In the genomic region with DNA sequence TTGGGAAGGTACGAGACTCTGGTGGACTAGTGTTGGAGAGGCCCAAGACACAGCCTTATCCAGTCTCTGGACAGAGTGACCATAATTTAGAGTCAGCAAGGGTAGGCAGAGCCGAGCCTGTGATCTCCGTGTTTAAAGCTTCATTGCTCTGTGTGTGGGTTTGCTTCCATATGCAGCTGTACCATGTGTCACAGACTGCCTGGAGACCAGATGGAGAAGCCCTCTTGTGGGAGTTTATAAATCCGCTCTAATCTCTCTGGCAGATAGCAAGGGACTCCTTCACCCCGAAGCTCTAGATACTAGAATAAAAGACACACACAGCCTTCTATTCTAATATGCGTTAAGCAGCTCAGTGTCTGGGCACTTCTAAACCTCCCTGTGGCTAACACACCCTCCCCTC, we compare ENCODE assay signal across 15 mouse cellular contexts. TPM values are rescaled to one million over a fixed set of nuclear protein-coding genes. Genes with fewer than 3 reads are reported as not detected.
DNase-seq lines count a peak whose midpoint lies in the region; ATAC-seq and TF ChIP-seq lines count a peak whose summit lies in the region.
"Had no signal": no experiment of that assay in that cellular context is flagged by ENCODE, and none has a peak within 500 bp of the region (broad histone marks: within the 10 kb centered on the region; RNA-seq: fewer than 3 reads in every experiment).

No protein-coding gene starts in this region.

- no peak overlapping the region for H3K27ac ChIP-seq in cortical plate, adult 2 months (ENCODE audit: insufficient read depth, low read length)
- H3K27ac ChIP-seq in forebrain, postnatal 0 days (ENCODE audit: low read depth, low read length), result peak overlapping the region; percentile 48; the same call in 1 of the 2 replicates
- H3K27ac ChIP-seq in midbrain, embryonic 12.5 days (replicated peaks), result peak overlapping the region; percentile 63

- H3K4me3 ChIP-seq in cortical plate, adult 2 months (ENCODE audit: insufficient read depth, low read length), result no peak overlapping the region
- no peak overlapping the region for H3K4me3 ChIP-seq in forebrain, postnatal 0 days (ENCODE audit: low read depth, low read length)
- no peak overlapping the region for H3K4me3 ChIP-seq in midbrain, embryonic 12.5 days
- H3K4me3 ChIP-seq: erythroblast, embryonic 14.5 days had no signal

- H3K4me2 ChIP-seq in forebrain, postnatal 0 days (ENCODE audit: low read depth), result no peak overlapping the region
- H3K4me2 ChIP-seq in midbrain, embryonic 12.5 days (replicated peaks), result no peak overlapping the region
- H3K4me2 ChIP-seq: lung, embryonic 14.5 days had no signal

- WGBS in forebrain, postnatal 0 days, result 59% methylated on average over 6 of the region's 6 CpGs
- WGBS in midbrain, embryonic 12.5 days, result 46% methylated on average over 6 of the region's 6 CpGs

- ATAC-seq in forebrain, postnatal 0 days, result peak; percentile 69; the same call in 1 of the 2 replicates
- peak; percentile 11; the same call in 1 of the 2 replicates for ATAC-seq in midbrain, embryonic 12.5 days (ENCODE audit: low FRiP score, low read depth)
- no peak for ATAC-seq in activated CD4-positive, CD25-positive, alpha-beta regulatory T cell, adult 4 months

- TF ChIP-seq POLR2A in cortical plate, adult 2 months (IDR thresholded peaks at IDR 0.05; ENCODE audit: extremely low read depth, insufficient read depth, low read length), result no peak

- TF ChIP-seq CTCF in cortical plate, adult 2 months (IDR thresholded peaks at IDR 0.05; ENCODE audit: extremely low read depth, insufficient read depth, low read length), result 0 out of 2 replicates have a peak, but pooled peaks have one; percentile 6
- TF ChIP-seq CTCF in forebrain, postnatal 0 days (IDR thresholded peaks at IDR 0.05; ENCODE audit: low read depth), result peak; percentile 34; the same call in 1 of the 2 replicates

- H3K9ac ChIP-seq in forebrain, postnatal 0 days, result 0 out of 2 replicates have a peak overlapping the region, but pooled peaks have one; percentile 14
- no peak overlapping the region for H3K9ac ChIP-seq in midbrain, embryonic 12.5 days (replicated peaks)
- H3K9ac ChIP-seq: lung, embryonic 14.5 days had no signal

- no peaks in the 10 kb centered on the region for H3K9me3 ChIP-seq in forebrain, postnatal 0 days (ENCODE audit: low read length)
- no peaks in the 10 kb centered on the region for H3K9me3 ChIP-seq in midbrain, embryonic 12.5 days

- H3K27me3 ChIP-seq in forebrain, postnatal 0 days (ENCODE audit: insufficient read depth, low read length), result no peaks in the 10 kb centered on the region
- H3K27me3 ChIP-seq in midbrain, embryonic 12.5 days, result no peaks in the 10 kb centered on the region

- peak; percentile 46 for DNase-seq in layer of hippocampus, adult 11-12 months (ENCODE audit: low spot score)
- no peak for DNase-seq in layer of hippocampus, postnatal 25 days (ENCODE audit: extremely low spot score in 1 of 2, low spot score in 1 of 2)
- DNase-seq in forebrain, postnatal 0 days, result peak; percentile 49
- no peak for DNase-seq in ovary, adult 18-20 months (ENCODE audit: low spot score)
- no peak for DNase-seq in cerebellum, postnatal 10 days
- DNase-seq: cerebellum, postnatal 25 days; gastrocnemius, postnatal 25 days; kidney, adult 9 months; lung, embryonic 14.5 days had no signal

- peaks cover 34% of the 10 kb centered on the region for H3K36me3 ChIP-seq in forebrain, postnatal 0 days (ENCODE audit: insufficient read depth)
- peaks cover 38% of the 10 kb centered on the region for H3K36me3 ChIP-seq in midbrain, embryonic 12.5 days

- peaks cover 5% of the 10 kb centered on the region; the same call in 1 of the 2 replicates for H3K4me1 ChIP-seq in cortical plate, adult 2 months (ENCODE audit: control insufficient read depth, insufficient read depth, low read length)
- H3K4me1 ChIP-seq in forebrain, postnatal 0 days (ENCODE audit: insufficient read depth), result no peaks in the 10 kb centered on the region
- H3K4me1 ChIP-seq in midbrain, embryonic 12.5 days, result peaks cover 8% of the 10 kb centered on the region; the same call in 1 of the 2 replicates

RNA-seq across cellular contexts. Expression of gene Padi6, which starts 17.7 kb away (rescaled TPM):
- total RNA-seq in layer of hippocampus, postnatal 25 days (2021), result not detected
- polyA plus RNA-seq in cortical plate, adult 2 months (2012; rRNA removed), result 0.72 and 1.1 TPM in 2 replicates
- 0.08 TPM in 1 of 2 replicates, not detected in the other for total RNA-seq in forebrain, postnatal 0 days (2014; rRNA removed)
- 0.11 and 0.18 TPM in 2 replicates for polyA plus RNA-seq in forebrain, postnatal 0 days (2015; fragmentation: Nextera tagmentation; extraction: Ambion mirVana)
- not detected in 2 replicates for polyA plus RNA-seq in midbrain, embryonic 12.5 days (2016; fragmentation: Nextera tagmentation; extraction: Ambion mirVana)
- polyA plus RNA-seq in activated CD4-positive, CD25-positive, alpha-beta regulatory T cell, adult 4 months (2017; shearing (Covaris generic)), result not detected
- total RNA-seq: gastrocnemius, postnatal 25 days had no signal
- polyA plus RNA-seq: erythroblast, embryonic 14.5 days; heart, postnatal 0 days; lung, embryonic 14.5 days had no signal

RNA-seq across cellular contexts. Expression of gene Rcc2, which starts 24.4 kb away (rescaled TPM):
- 10 to 100 TPM; 87.9 to 88.8 TPM for total RNA-seq in layer of hippocampus, postnatal 25 days (2021)
- polyA plus RNA-seq in cortical plate, adult 2 months (2012; rRNA removed), result 44.1 and 45.9 TPM in 2 replicates
- 55.2 and 62.3 TPM in 2 replicates for total RNA-seq in forebrain, postnatal 0 days (2014; rRNA removed)
- polyA plus RNA-seq in forebrain, postnatal 0 days (2015; fragmentation: Nextera tagmentation; extraction: Ambion mirVana), result 20.3 and 20.8 TPM in 2 replicates
- 72.2 and 75.5 TPM in 2 replicates for polyA plus RNA-seq in midbrain, embryonic 12.5 days (2016; fragmentation: Nextera tagmentation; extraction: Ambion mirVana)
- polyA plus RNA-seq in activated CD4-positive, CD25-positive, alpha-beta regulatory T cell, adult 4 months (2017; shearing (Covaris generic)), result 10 to 100 TPM; 17.6 to 22.8 TPM

RNA-seq across cellular contexts. Expression of gene Padi4, which starts 49.3 kb away (rescaled TPM):
- not detected for total RNA-seq in layer of hippocampus, postnatal 25 days (2021)
- polyA plus RNA-seq in cortical plate, adult 2 months (2012; rRNA removed), result 0.11 and 0.31 TPM in 2 replicates
- not detected in 2 replicates for total RNA-seq in forebrain, postnatal 0 days (2014; rRNA removed)
- polyA plus RNA-seq in forebrain, postnatal 0 days (2015; fragmentation: Nextera tagmentation; extraction: Ambion mirVana), result 0.06 TPM in 2 replicates
- 0.10 and 0.47 TPM in 2 replicates for polyA plus RNA-seq in midbrain, embryonic 12.5 days (2016; fragmentation: Nextera tagmentation; extraction: Ambion mirVana)
- under 1 TPM in 1 of 2 experiments, not detected in 1; 0.56 TPM for polyA plus RNA-seq in activated CD4-positive, CD25-positive, alpha-beta regulatory T cell, adult 4 months (2017; shearing (Covaris generic))
- total RNA-seq: left cerebral cortex, postnatal 14 days had no signal
- polyA plus RNA-seq: erythroblast, embryonic 14.5 days had no signal

RNA-seq across cellular contexts. Expression of gene Arhgef10l, which starts 58.9 kb away (rescaled TPM):
- total RNA-seq in layer of hippocampus, postnatal 25 days (2021), result 10 to 100 TPM; 43.4 to 46.6 TPM
- polyA plus RNA-seq in cortical plate, adult 2 months (2012; rRNA removed), result 34.5 and 38.3 TPM in 2 replicates
- 52.5 and 59.0 TPM in 2 replicates for total RNA-seq in forebrain, postnatal 0 days (2014; rRNA removed)
- polyA plus RNA-seq in forebrain, postnatal 0 days (2015; fragmentation: Nextera tagmentation; extraction: Ambion mirVana), result 13.8 and 16.5 TPM in 2 replicates
- 34.2 and 36.5 TPM in 2 replicates for polyA plus RNA-seq in midbrain, embryonic 12.5 days (2016; fragmentation: Nextera tagmentation; extraction: Ambion mirVana)
- not detected for polyA plus RNA-seq in activated CD4-positive, CD25-positive, alpha-beta regulatory T cell, adult 4 months (2017; shearing (Covaris generic))

Comparison
In these comparisons a context has a peak if more than half of its experiments do, and no peak if none do; other contexts are left out.
1. DNase-seq: peak in layer of hippocampus, adult 11-12 months (single experiment) and forebrain, postnatal 0 days (single experiment); none in layer of hippocampus, postnatal 25 days (0 of 2), ovary, adult 18-20 months (single experiment) and cerebellum, postnatal 10 days (0 of 2).